Mouse (Mus musculus) brain, embryonic 14.5 days (tissue): ENCODE results near the gene Pde4d.
A peak's percentile ranks its signal among the peaks of the same experiment; 100 is the strongest.

Source experiments
- CTCF ChIP-seq: fragments of 200-500 bp; IDR thresholded peaks from 2 replicates; pipeline ENCODE4 v1.5.1; 2012; ENCODE audit warnings: inconsistent platforms, mild to moderate bottlenecking, moderate library complexity, borderline replicate concordance; ENCODE audit not compliant: insufficient read depth, insufficient read length; ENCODE audit errors: extremely low read depth
- POLR2A ChIP-seq: fragments of 200-500 bp; IDR thresholded peaks from 2 replicates; pipeline ENCODE4 v1.6.1; 2012; ENCODE audit warnings: mild to moderate bottlenecking, inconsistent platforms, borderline replicate concordance; ENCODE audit not compliant: poor library complexity, insufficient read depth, insufficient read length, severe bottlenecking; ENCODE audit errors: extremely low read depth

DNA sequence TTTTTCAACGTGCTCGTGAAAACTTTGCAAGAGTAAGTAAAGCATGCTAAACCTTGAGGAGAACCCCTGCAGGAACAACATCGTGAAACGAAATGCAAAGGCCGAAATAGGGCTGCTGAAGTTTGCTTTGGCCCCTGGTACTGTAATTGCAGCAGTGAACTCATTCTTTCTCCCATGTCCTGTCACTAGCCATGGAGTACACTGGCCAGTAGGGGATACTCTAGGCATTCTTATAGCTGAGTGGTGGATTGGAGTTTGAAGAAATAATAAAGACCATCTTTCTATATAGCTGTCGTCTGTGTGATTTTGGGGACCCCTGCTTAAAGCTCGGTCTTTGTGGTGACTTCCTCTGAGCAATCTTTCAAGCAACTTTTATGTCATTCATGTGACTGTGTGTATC lies 906.5 kb downstream of the Pde4d start:
- peak; percentile 35; the same call in 1 of the 2 replicates for TF ChIP-seq CTCF
- TF ChIP-seq POLR2A = no peak
